Mouse (Mus musculus) testis, adult 2 months (tissue): ENCODE results near the gene Pcbd2. TPM values are rescaled to one million over a fixed set of nuclear protein-coding genes. Genes with fewer than 3 reads are reported as not detected.
"Not testable (repeated sequence)": the region's sequence is repeated elsewhere in the genome, so short reads cannot be mapped to it uniquely, and the experiment has no call there.

Experiments
- H3K27ac ChIP-seq: fragments of 200-500 bp; 2 replicates; pipeline ENCODE4 v1.5.1; 2012; ENCODE audit warnings: low read depth, low read length; ENCODE audit not compliant: control insufficient read depth, insufficient read depth
- H3K27me3 ChIP-seq: fragments of 200-500 bp; 2 replicates; pipeline ENCODE4 v1.6.1; 2012; ENCODE audit warnings: mild to moderate bottlenecking, low read length, moderate library complexity; ENCODE audit not compliant: control insufficient read depth, insufficient read depth
- H3K36me3 ChIP-seq: fragments of 200-500 bp; 2 replicates; pipeline ENCODE4 v1.6.1; 2012; ENCODE audit warnings: mild to moderate bottlenecking, low read length; ENCODE audit not compliant: control insufficient read depth, insufficient read depth
- H3K4me1 ChIP-seq: fragments of 200-500 bp; 2 replicates; pipeline ENCODE4 v1.6.1; 2012; ENCODE audit warnings: low read length; ENCODE audit not compliant: control insufficient read depth, insufficient read depth
- H3K4me3 ChIP-seq: fragments of 200-500 bp; 2 replicates; pipeline ENCODE4 v1.5.1; 2012; ENCODE audit warnings: low read depth, mild to moderate bottlenecking, low read length, moderate library complexity, mixed read lengths; ENCODE audit not compliant: control insufficient read depth
- CTCF ChIP-seq: fragments of 200-500 bp; IDR thresholded peaks from 2 replicates; pipeline ENCODE4 v1.5.1; 2012; ENCODE audit warnings: low read depth, mild to moderate bottlenecking, inconsistent platforms, low read length, moderate library complexity; ENCODE audit not compliant: control insufficient read depth, insufficient read depth, insufficient replicate concordance
- POLR2A ChIP-seq: fragments of 200-500 bp; IDR thresholded peaks from 2 replicates; pipeline ENCODE4 v1.6.1; 2012; ENCODE audit warnings: low read depth, mild to moderate bottlenecking, inconsistent platforms, low read length, moderate library complexity; ENCODE audit not compliant: control insufficient read depth
- polyA plus RNA-seq: library from polyadenylated mRNA; depleted of rRNA; stranded (reverse); fragments of >200 nt; gene quantifications from 2 replicates; pipeline ENCODE4 v1.2.3, GENCODE M21; 2012

Gene Pcbd2
- polyA plus RNA-seq, 1 experiment, result 4.8 TPM

DNA sequence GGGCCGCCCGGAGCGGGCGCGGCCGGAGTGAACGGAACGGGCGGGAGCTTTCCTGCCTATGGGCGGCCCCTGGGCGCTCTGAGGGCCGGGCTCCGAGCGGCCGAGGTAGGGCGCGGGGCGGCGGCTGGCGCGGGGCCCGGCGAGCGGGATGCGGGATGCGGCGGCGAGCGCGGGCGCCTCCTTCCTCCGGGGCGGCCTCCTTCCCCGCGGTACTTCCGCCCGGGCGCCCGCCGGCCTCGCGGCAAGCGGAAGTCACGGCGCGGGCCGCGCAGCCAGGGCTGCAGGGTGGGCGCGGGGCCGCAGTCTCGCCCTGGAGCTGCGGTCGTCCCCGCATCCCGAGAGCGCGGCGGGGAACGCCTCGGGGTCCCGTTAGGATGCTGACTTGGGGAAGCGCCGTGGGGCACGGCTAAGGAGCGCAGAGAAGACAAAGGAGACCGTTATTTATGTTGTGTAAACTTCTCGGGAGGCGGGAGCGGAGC lies 33.9 kb upstream of the Pcbd2 start:
- TF ChIP-seq CTCF (no peak), POLR2A (no peak)
- H3K4me3 ChIP-seq, result peak overlapping the region; percentile 94
- H3K27me3 ChIP-seq, result no peaks in the 10 kb centered on the region
- H3K36me3 ChIP-seq, result no peaks in the 10 kb centered on the region
- peak overlapping the region; percentile 90 for H3K27ac ChIP-seq
- peaks cover 4% of the 10 kb centered on the region; the same call in 1 of the 2 replicates for H3K4me1 ChIP-seq

DNA sequence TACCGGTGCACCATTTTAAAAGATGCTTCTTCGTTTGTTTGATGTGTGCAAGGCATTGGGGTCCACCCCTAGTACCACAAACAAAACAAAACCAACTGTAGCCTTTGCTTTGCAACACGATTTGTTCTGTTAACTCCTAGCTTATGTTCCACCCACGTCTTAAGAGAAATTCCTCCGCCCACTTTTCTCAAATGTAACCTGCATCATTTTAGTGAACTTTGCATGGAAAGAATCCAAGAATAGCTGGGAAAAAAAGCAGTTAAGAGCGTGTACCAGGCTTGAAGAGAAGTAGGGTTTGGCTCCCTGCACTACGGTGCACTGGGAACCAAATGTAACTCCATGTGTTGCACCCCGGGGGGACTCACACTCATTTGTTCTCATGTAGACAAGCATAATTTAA lies 33.1 kb upstream of the Pcbd2 start:
- peaks cover 4% of the 10 kb centered on the region; the same call in 1 of the 2 replicates for H3K4me1 ChIP-seq
- no peaks in the 10 kb centered on the region for H3K36me3 ChIP-seq
- H3K27ac ChIP-seq, result peak overlapping the region; percentile 10; the same call in 1 of the 2 replicates
- peak overlapping the region; percentile 28; the same call in 1 of the 2 replicates for H3K4me3 ChIP-seq
- H3K27me3 ChIP-seq, result no peaks in the 10 kb centered on the region
- TF ChIP-seq POLR2A (no peak), CTCF (no peak)

DNA sequence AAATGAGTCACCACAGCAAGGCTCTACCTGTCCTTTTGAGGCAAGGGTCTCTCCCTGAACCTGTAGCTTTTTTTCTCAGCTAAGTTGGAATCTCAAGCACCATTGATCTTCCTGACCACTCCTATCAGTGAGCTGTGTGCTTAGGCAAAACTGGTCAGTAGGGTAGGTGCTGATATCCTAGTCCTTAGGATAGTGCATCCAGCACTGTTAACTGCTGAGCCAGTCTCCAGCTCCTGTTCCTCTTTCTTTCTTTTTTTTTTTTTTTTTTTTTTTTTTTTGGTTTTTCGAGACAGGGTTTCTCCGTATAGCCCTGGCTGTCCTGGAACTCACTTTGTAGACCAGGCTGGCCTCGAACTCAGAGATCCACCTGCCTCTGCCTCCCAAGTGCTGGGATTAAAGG lies 31.2 kb upstream of the Pcbd2 start:
- H3K4me3 ChIP-seq, H3K27ac ChIP-seq, H3K4me1 ChIP-seq, H3K27me3 ChIP-seq, H3K36me3 ChIP-seq: not testable (repeated sequence)

- no peaks in the 10 kb centered on the region for H3K27me3 ChIP-seq
- no peaks in the 10 kb centered on the region for H3K4me1 ChIP-seq
- no peak overlapping the region for H3K27ac ChIP-seq
- H3K36me3 ChIP-seq, result peaks cover 2% of the 10 kb centered on the region
- no peak overlapping the region for H3K4me3 ChIP-seq
- TF ChIP-seq CTCF (no peak), POLR2A (no peak)
Observed at GRCm38 (mm10) chr13:55704301-55704700, 22.9 kb upstream of the Pcbd2 start.

- Histone ChIP-seq H3K27ac (no peak overlapping the region), H3K4me3 (no peak overlapping the region), H3K27me3 (no peaks in the 10 kb centered on the region), H3K4me1 (peaks cover 9% of the 10 kb centered on the region), H3K36me3 (no peaks in the 10 kb centered on the region)
- TF ChIP-seq POLR2A, result no peak
- TF ChIP-seq CTCF, result no peak
Observed at GRCm38 (mm10) chr13:55712846-55713245, 14.3 kb upstream of the Pcbd2 start.

DNA sequence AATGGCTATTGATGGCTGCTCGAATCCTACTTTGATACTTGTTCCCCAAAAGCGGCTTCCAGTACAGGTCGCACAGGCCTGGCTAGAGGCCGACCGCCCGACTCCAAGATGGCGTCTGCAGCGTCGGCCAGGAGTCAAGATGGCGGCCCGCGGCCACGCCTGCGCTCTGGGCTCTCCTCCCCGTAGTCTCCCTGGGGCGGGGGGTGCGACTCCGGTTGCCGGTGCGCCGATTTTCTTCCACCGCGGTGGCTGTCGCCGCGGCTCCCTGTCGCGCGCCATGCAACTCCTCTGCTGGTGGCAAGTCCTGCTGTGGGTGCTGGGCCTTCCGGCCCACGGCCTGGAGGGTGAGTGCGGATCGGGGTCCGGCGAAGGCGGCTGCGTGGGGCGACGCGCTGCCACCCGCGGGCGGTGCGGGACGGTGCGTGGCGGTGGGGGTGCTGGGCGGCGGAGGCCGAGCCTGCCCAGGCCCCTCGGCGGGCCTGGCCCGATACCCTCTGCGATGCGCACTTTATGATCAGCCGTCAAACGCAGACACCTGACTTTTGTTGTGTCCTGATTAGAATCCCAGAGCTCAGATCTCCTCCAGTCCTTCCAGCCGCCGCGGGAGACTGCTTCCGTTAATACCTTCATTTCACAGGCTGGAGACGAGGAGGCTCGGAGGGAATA lies 12.5 kb upstream of the Pcbd2 start, which contains the start of gene Txndc15:
Gene Txndc15 (plus strand): TSS at position 150 of the 666 bp plus-strand sequence.
- H3K4me3 ChIP-seq, result peak within 1 kb of the TSS; percentile 92
- H3K27ac ChIP-seq, result peak within 1 kb of the TSS; percentile 89
- peak; percentile 87 for TF ChIP-seq POLR2A
- TF ChIP-seq CTCF, result no peak

DNA sequence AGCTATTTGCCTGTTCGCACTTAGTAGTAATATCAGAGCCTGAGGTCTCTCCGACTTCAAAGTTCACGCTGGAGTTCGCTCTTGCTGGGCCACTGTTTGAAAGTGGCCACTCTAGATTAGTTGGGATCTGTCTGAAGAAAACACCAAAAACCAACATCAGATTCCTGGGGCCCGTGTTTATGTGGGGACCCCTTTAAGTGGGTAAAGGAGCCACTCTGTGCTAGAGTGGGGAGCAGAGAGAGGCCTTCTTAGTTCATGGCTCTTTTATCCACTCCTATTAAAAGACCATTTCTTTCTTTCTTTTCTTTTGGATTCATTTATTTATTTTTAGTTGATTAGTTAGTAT lies 12.0 kb upstream of the Pcbd2 start:
- no peak for TF ChIP-seq POLR2A
- TF ChIP-seq CTCF, result no peak
- no peaks in the 10 kb centered on the region for H3K36me3 ChIP-seq
- H3K27ac ChIP-seq, result peak overlapping the region; percentile 89
- no peaks in the 10 kb centered on the region for H3K27me3 ChIP-seq
- peaks cover 9% of the 10 kb centered on the region for H3K4me1 ChIP-seq
- H3K4me3 ChIP-seq, result peak overlapping the region; percentile 92

More for the DNA sequence above, 12.5 kb upstream of the Pcbd2 start, which contains the start of gene Txndc15:
- peaks cover 9% of the 10 kb centered on the region for H3K4me1 ChIP-seq
- H3K36me3 ChIP-seq, result no peaks in the 10 kb centered on the region
- no peaks in the 10 kb centered on the region for H3K27me3 ChIP-seq
